Mouse (Mus musculus) midbrain, embryonic 11.5 days (tissue): ENCODE results near the gene Ppm1j. TPM values are rescaled to one million over a fixed set of nuclear protein-coding genes. Genes with fewer than 3 reads are reported as not detected.

Experiments used
- ATAC-seq: fragments of 200-750 bp; cut with Nextera tagmentation; 2 replicates; pipeline ENCODE4 v1.8.0; 2017; ENCODE audit warnings: moderate TSS enrichment, moderate library complexity; ENCODE audit not compliant: low FRiP score
- DNase-seq: peaks from one replicate; pipeline ENCODE4 v3.0.0; 2015; ENCODE audit warnings: low spot score; ENCODE audit errors: missing footprints
- H3K27ac ChIP-seq: fragments of 300-500 bp; sonication (generic); 2 replicates; pipeline ENCODE4 v1.5.1; 2014; ENCODE audit warnings: low read depth, low read length
- H3K27me3 ChIP-seq: fragments of 300-500 bp; sonication (generic); 2 replicates; pipeline ENCODE4 v1.6.1; 2014; ENCODE audit warnings: mild to moderate bottlenecking, low read length, moderate library complexity, mixed read lengths; ENCODE audit not compliant: control insufficient read depth, insufficient read depth
- H3K36me3 ChIP-seq: fragments of 300-500 bp; sonication (generic); 2 replicates; pipeline ENCODE4 v1.6.1; 2014; ENCODE audit warnings: mild to moderate bottlenecking, low read length, moderate library complexity, mixed read lengths; ENCODE audit not compliant: control insufficient read depth, insufficient read depth
- H3K4me1 ChIP-seq: fragments of 300-500 bp; sonication (generic); 2 replicates; pipeline ENCODE4 v1.6.1; 2014; ENCODE audit warnings: low read length; ENCODE audit not compliant: control insufficient read depth, insufficient read depth
- H3K4me2 ChIP-seq: fragments of 300-500 bp; sonication (generic); 2 replicates; pipeline ENCODE4 v1.6.1; 2014; ENCODE audit warnings: mild to moderate bottlenecking, moderate library complexity
- H3K4me3 ChIP-seq: fragments of 300-500 bp; sonication (generic); 2 replicates; pipeline ENCODE4 v1.5.1; 2014; ENCODE audit warnings: low read depth, low read length
- H3K9ac ChIP-seq: fragments of 300-500 bp; sonication (generic); 2 replicates; pipeline ENCODE4 v1.6.1; 2014; ENCODE audit warnings: low read length
- H3K9me3 ChIP-seq: fragments of 300-500 bp; sonication (generic); 2 replicates; pipeline ENCODE4 v1.6.1; 2016; ENCODE audit warnings: low read length; ENCODE audit not compliant: control insufficient read depth
- WGBS: fragments of 180-500 bp; shearing (Covaris S2); extraction: QIAGEN DNeasy Blood & Tissue Kit; methylation state at CpG from one replicate; pipeline ENCODE4 v1.1.7; 2014; 5-methylcytosine and 5-hydroxymethylcytosine counted together
- polyA plus RNA-seq: library from polyadenylated mRNA; unstranded; fragments of >200 nt; fragmentation: Nextera tagmentation; extraction: Ambion mirVana; gene quantifications from 2 replicates; pipeline ENCODE4 v1.2.1, GENCODE M21; 2014

Gene Ppm1j
- polyA plus RNA-seq, 1 experiment from 2014 or later = 0.97 TPM

GRCm38 (mm10) chr3:104789822-104790221 lies 9.0 kb downstream of the Ppm1j start:
- DNase-seq = no peak
- Histone ChIP-seq H3K27me3 (peaks cover 7% of the 10 kb centered on the region; the same call in 1 of the 2 replicates), H3K4me3 (peak overlapping the region; percentile 49), H3K9ac (peak overlapping the region; percentile 57), H3K4me1 (peaks cover 24% of the 10 kb centered on the region), H3K4me2 (peak overlapping the region; percentile 86), H3K9me3 (no peaks in the 10 kb centered on the region), H3K27ac (no peak overlapping the region), H3K36me3 (no peaks in the 10 kb centered on the region)
- ATAC-seq = no peak
- 36% methylated on average over 13 of the region's 13 CpGs for WGBS

- Histone ChIP-seq H3K4me3 (peak overlapping the region; percentile 49; the same call in 1 of the 2 replicates), H3K9ac (peak overlapping the region; percentile 57), H3K36me3 (no peaks in the 10 kb centered on the region), H3K27me3 (peaks cover 5% of the 10 kb centered on the region; the same call in 1 of the 2 replicates), H3K4me2 (peak overlapping the region; percentile 86), H3K4me1 (peaks cover 24% of the 10 kb centered on the region), H3K27ac (no peak overlapping the region), H3K9me3 (no peaks in the 10 kb centered on the region)
- DNase-seq = peak; percentile 90
- 27% methylated on average over 6 of the region's 6 CpGs for WGBS
- ATAC-seq = no peak
These were observed 9.6 kb downstream of the Ppm1j start for GRCm38 (mm10) chr3:104790401-104790937.

- H3K9ac ChIP-seq = peak overlapping the region; percentile 24
- WGBS = 13% methylated on average over 4 of the region's 4 CpGs
- H3K27me3 ChIP-seq = peaks cover 5% of the 10 kb centered on the region; the same call in 1 of the 2 replicates
- peak overlapping the region; percentile 86 for H3K4me2 ChIP-seq
- ATAC-seq (no peak), DNase-seq (peak; percentile 76)
- H3K9me3 ChIP-seq = no peaks in the 10 kb centered on the region
- peaks cover 24% of the 10 kb centered on the region for H3K4me1 ChIP-seq
- H3K36me3 ChIP-seq = no peaks in the 10 kb centered on the region
- H3K4me3 ChIP-seq = no peak overlapping the region
- H3K27ac ChIP-seq = no peak overlapping the region
These were observed 10.2 kb downstream of the Ppm1j start for GRCm38 (mm10) chr3:104791017-104791416.

- Histone ChIP-seq H3K9me3 (no peaks in the 10 kb centered on the region), H3K27ac (no peak overlapping the region), H3K36me3 (no peaks in the 10 kb centered on the region), H3K4me1 (peaks cover 24% of the 10 kb centered on the region), H3K4me3 (no peak overlapping the region), H3K4me2 (no peak overlapping the region), H3K27me3 (peaks cover 5% of the 10 kb centered on the region; the same call in 1 of the 2 replicates), H3K9ac (no peak overlapping the region)
- 94% methylated on average over 8 of the region's 8 CpGs for WGBS
- ATAC-seq (no peak), DNase-seq (peak; percentile 69)
These were observed 10.8 kb downstream of the Ppm1j start for GRCm38 (mm10) chr3:104791671-104792070.

GRCm38 (mm10) chr3:104792360-104793270 lies 11.8 kb downstream of the Ppm1j start:
- Histone ChIP-seq H3K4me3 (no peak overlapping the region), H3K27me3 (peaks cover 5% of the 10 kb centered on the region; the same call in 1 of the 2 replicates), H3K27ac (no peak overlapping the region), H3K4me2 (no peak overlapping the region), H3K9me3 (no peaks in the 10 kb centered on the region), H3K4me1 (peaks cover 24% of the 10 kb centered on the region), H3K36me3 (no peaks in the 10 kb centered on the region), H3K9ac (no peak overlapping the region)
- no peak for ATAC-seq
- peak; percentile 69 for DNase-seq
- WGBS = 76% methylated on average over 15 of the region's 15 CpGs

GRCm38 (mm10) chr3:104793871-104794828 lies 13.3 kb downstream of the Ppm1j start:
- H3K4me3 ChIP-seq = no peak overlapping the region
- no peak overlapping the region for H3K4me2 ChIP-seq
- DNase-seq = peak; percentile 93
- 63% methylated on average over 20 of the region's 20 CpGs for WGBS
- H3K27ac ChIP-seq = no peak overlapping the region
- H3K9ac ChIP-seq = no peak overlapping the region
- no peaks in the 10 kb centered on the region for H3K36me3 ChIP-seq
- peaks cover 24% of the 10 kb centered on the region for H3K4me1 ChIP-seq
- peak; percentile 87 for ATAC-seq
- no peaks in the 10 kb centered on the region for H3K9me3 ChIP-seq
- peaks cover 5% of the 10 kb centered on the region; the same call in 1 of the 2 replicates for H3K27me3 ChIP-seq

GRCm38 (mm10) chr3:104794953-104795470 lies 14.2 kb downstream of the Ppm1j start:
- H3K27ac ChIP-seq = no peak overlapping the region
- no peak overlapping the region for H3K4me2 ChIP-seq
- H3K9ac ChIP-seq = no peak overlapping the region
- peaks cover 19% of the 10 kb centered on the region for H3K4me1 ChIP-seq
- no peak overlapping the region for H3K4me3 ChIP-seq
- H3K36me3 ChIP-seq = no peaks in the 10 kb centered on the region
- peak; percentile 51 for DNase-seq
- no peak for ATAC-seq
- 76% methylated on average over 12 of the region's 12 CpGs for WGBS
- H3K9me3 ChIP-seq = no peaks in the 10 kb centered on the region
- no peaks in the 10 kb centered on the region; the same call in 1 of the 2 replicates for H3K27me3 ChIP-seq

- peaks cover 12% of the 10 kb centered on the region for H3K4me1 ChIP-seq
- H3K27me3 ChIP-seq = no peaks in the 10 kb centered on the region
- no peak for ATAC-seq
- WGBS = 78% methylated on average over 15 of the region's 15 CpGs
- no peak overlapping the region for H3K9ac ChIP-seq
- no peaks in the 10 kb centered on the region for H3K36me3 ChIP-seq
- H3K4me3 ChIP-seq = no peak overlapping the region
- H3K4me2 ChIP-seq = no peak overlapping the region
- no peaks in the 10 kb centered on the region for H3K9me3 ChIP-seq
- DNase-seq = peak; percentile 74
- no peak overlapping the region for H3K27ac ChIP-seq
These were observed 14.9 kb downstream of the Ppm1j start for GRCm38 (mm10) chr3:104795661-104796340.
